Mouse (Mus musculus) B cell, adult 2 months (primary cell): ENCODE data around the gene Ndufa5.
A peak's percentile ranks its signal among the peaks of the same experiment; 100 is the strongest.

Experiments used
- DNase-seq, 2 experiments: peaks; one replicate each; pipeline ENCODE4 v3.0.0; 2022

Ndufa5 gene

GRCm38 (mm10) chr6:24527155-24528063 is at the start of gene Ndufa5:
Gene Ndufa5, minus strand, starts transcription at chr6:24528013.
- peak; percentile 86 to 89 for DNase-seq

- no peak for DNase-seq
These were observed 45.5 kb upstream of the Ndufa5 start for GRCm38 (mm10) chr6:24573319-24573718.

- no peak for DNase-seq
These were observed 44.6 kb upstream of the Ndufa5 start for GRCm38 (mm10) chr6:24572431-24572830.

- no peak for DNase-seq
These were observed 43.3 kb upstream of the Ndufa5 start for GRCm38 (mm10) chr6:24571126-24571525.

- DNase-seq, result no peak
These were observed 42.5 kb upstream of the Ndufa5 start for GRCm38 (mm10) chr6:24570278-24570677.

GRCm38 (mm10) chr6:24569711-24570110 is 41.9 kb upstream of the Ndufa5 start:
- no peak for DNase-seq

GRCm38 (mm10) chr6:24568963-24569362 is 41.1 kb upstream of the Ndufa5 start:
- DNase-seq, result no peak

- no peak for DNase-seq
These were observed 37.1 kb upstream of the Ndufa5 start for GRCm38 (mm10) chr6:24564886-24565285.

GRCm38 (mm10) chr6:24564081-24564480 is 36.3 kb upstream of the Ndufa5 start:
- DNase-seq, result no peak

GRCm38 (mm10) chr6:24555488-24555887 is 27.7 kb upstream of the Ndufa5 start:
- DNase-seq, result no peak

- DNase-seq, result no peak
These were observed 26.7 kb upstream of the Ndufa5 start for GRCm38 (mm10) chr6:24554427-24555086.

GRCm38 (mm10) chr6:24552046-24552445 is 24.2 kb upstream of the Ndufa5 start:
- no peak for DNase-seq

GRCm38 (mm10) chr6:24549801-24550200 is 22.0 kb upstream of the Ndufa5 start:
- no peak for DNase-seq

- DNase-seq, result no peak
These were observed 19.1 kb upstream of the Ndufa5 start for GRCm38 (mm10) chr6:24546716-24547420.

GRCm38 (mm10) chr6:24543119-24543591 is 15.3 kb upstream of the Ndufa5 start:
- no peak for DNase-seq

- DNase-seq, result no peak
These were observed 14.6 kb upstream of the Ndufa5 start for GRCm38 (mm10) chr6:24542393-24542792.

GRCm38 (mm10) chr6:24540106-24540505 is 12.3 kb upstream of the Ndufa5 start:
- no peak for DNase-seq

GRCm38 (mm10) chr6:24538435-24538834 is 10.6 kb upstream of the Ndufa5 start:
- DNase-seq, result no peak

- no peak for DNase-seq
These were observed 5.0 kb upstream of the Ndufa5 start for GRCm38 (mm10) chr6:24532804-24533203.

- DNase-seq, result no peak
These were observed 3.1 kb upstream of the Ndufa5 start for GRCm38 (mm10) chr6:24530711-24531420.

- peak; percentile 54 to 61 for DNase-seq
These were observed 2.4 kb upstream of the Ndufa5 start for GRCm38 (mm10) chr6:24530166-24530565.

GRCm38 (mm10) chr6:24528064-24528243 is 141 bp upstream of the Ndufa5 start, which contains the start of gene Asb15:
Gene Asb15, plus strand, starts transcription at chr6:24528144.
- no peak for DNase-seq

- DNase-seq, result no peak
These were observed 2.1 kb downstream of the Ndufa5 start for GRCm38 (mm10) chr6:24525705-24526104.
